Mouse (Mus musculus) ES-Bruce4 (cell line): Measurements from ENCODE around the gene Thra. TPM values are rescaled to one million over a fixed set of nuclear protein-coding genes. Genes with fewer than 3 reads are reported as not detected.
"Not testable (repeated sequence)": the region's sequence is repeated elsewhere in the genome, so short reads cannot be mapped to it uniquely, and the experiment has no call there.

ENCODE experiments used
- H3K27ac ChIP-seq: 2 replicates; pipeline ENCODE4 v1.5.1; 2012; ENCODE audit warnings: low read length, inconsistent platforms; ENCODE audit not compliant: insufficient read depth
- H3K27me3 ChIP-seq: 2 replicates; pipeline ENCODE4 v1.6.1; 2012; ENCODE audit warnings: mild to moderate bottlenecking, low read length, inconsistent platforms; ENCODE audit not compliant: control insufficient read depth, poor library complexity, insufficient read depth, severe bottlenecking
- H3K36me3 ChIP-seq: 2 replicates; pipeline ENCODE4 v1.6.1; 2012; ENCODE audit warnings: inconsistent platforms, mild to moderate bottlenecking, low read length, moderate library complexity; ENCODE audit not compliant: control insufficient read depth, poor library complexity, insufficient read depth, severe bottlenecking
- H3K4me1 ChIP-seq: one replicate; pipeline ENCODE4 v1.8.1; 2011; ENCODE audit warnings: low read length; ENCODE audit not compliant: control insufficient read depth, insufficient read depth
- H3K4me3 ChIP-seq: 2 replicates; pipeline ENCODE4 v1.5.1; 2011; ENCODE audit warnings: low read depth, mild to moderate bottlenecking, low read length
- H3K9ac ChIP-seq: 2 replicates; pipeline ENCODE4 v1.6.1; 2012; ENCODE audit warnings: low read depth, mild to moderate bottlenecking, inconsistent platforms; ENCODE audit not compliant: poor library complexity, severe bottlenecking
- H3K9me3 ChIP-seq: replicated peaks from 2 replicates; pipeline ENCODE4 v1.6.1; 2012; ENCODE audit warnings: mild to moderate bottlenecking, low read length, inconsistent platforms; ENCODE audit not compliant: control insufficient read depth, poor library complexity, insufficient read depth, severe bottlenecking
- CTCF ChIP-seq: IDR thresholded peaks from one replicate; pipeline ENCODE4 v1.8.1; 2011; ENCODE audit warnings: low read depth, low read length
- EP300 ChIP-seq: IDR thresholded peaks from 2 replicates; pipeline ENCODE4 v1.6.1; 2011; ENCODE audit warnings: low read depth, low read length; ENCODE audit not compliant: insufficient read depth
- POLR2A ChIP-seq: IDR thresholded peaks from one replicate; pipeline ENCODE4 v1.8.1; 2011; ENCODE audit warnings: low read length; ENCODE audit not compliant: insufficient read depth
- polyA plus RNA-seq: library from polyadenylated mRNA; stranded (reverse); fragments of >200 nt; gene quantifications from 2 replicates; pipeline ENCODE4 v1.2.4, GENCODE M21; 2011; ENCODE audit warnings: low read depth; ENCODE audit not compliant: missing spikeins, insufficient read depth, insufficient read length

Gene Thra
- polyA plus RNA-seq, 1 experiment = 20.7 TPM

- H3K27me3 ChIP-seq, H3K4me1 ChIP-seq, H3K9ac ChIP-seq, H3K27ac ChIP-seq, H3K4me3 ChIP-seq, H3K36me3 ChIP-seq, H3K9me3 ChIP-seq: not testable (repeated sequence)
- peak; percentile 34 for TF ChIP-seq CTCF
Observed at GRCm38 (mm10) chr11:98712009-98712408, 28.4 kb upstream of the Thra start.

DNA sequence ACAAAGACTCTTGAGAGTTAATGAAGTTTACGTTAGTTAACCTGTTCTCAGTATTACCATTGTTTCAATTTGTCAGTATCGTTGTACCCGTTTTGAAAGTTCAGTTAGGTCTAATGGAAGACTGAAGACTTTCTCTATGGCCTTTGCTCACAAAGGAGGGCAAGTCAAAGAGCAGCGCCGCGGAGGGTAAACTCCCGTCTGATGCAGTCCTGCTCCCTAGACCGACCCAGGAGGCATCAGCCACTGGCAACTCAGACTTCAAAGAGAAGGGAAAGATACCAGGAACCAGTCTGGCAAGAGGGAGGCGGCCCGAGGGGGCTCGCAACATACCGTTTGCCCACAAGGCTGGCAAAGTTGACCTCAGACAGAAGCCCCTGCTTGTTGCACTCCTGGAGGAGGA lies 26.7 kb upstream of the Thra start:
- Histone ChIP-seq H3K36me3 (no peaks in the 10 kb centered on the region; the same call in 1 of the 2 replicates), H3K4me1 (no peaks in the 10 kb centered on the region), H3K27me3 (no peaks in the 10 kb centered on the region), H3K9me3 (no peaks in the 10 kb centered on the region), H3K9ac (no peak overlapping the region), H3K4me3 (no peak overlapping the region), H3K27ac (no peak overlapping the region)
- TF ChIP-seq EP300 = no peak
- TF ChIP-seq POLR2A = no peak
- no peak for TF ChIP-seq CTCF

DNA sequence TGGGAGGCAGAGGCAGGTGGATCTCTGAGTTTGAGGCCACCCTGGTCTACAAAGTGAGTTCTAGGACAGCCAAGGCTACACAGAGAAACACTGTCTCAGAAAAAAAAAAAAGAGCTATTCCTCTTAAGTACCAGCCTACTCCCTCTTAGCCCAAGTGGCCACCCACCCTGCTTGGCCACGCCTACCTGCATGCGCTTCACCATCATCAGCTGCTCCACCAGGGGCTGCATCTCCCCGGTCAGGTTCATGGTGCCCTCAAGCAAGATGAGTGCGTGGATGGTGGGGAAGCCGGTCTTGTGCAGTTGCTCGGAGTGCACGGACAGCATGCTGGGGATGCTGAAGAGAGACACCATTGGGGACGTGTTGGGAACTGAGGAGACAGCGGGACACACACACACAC lies 24.5 kb upstream of the Thra start:
- peaks cover 2% of the 10 kb centered on the region for H3K4me1 ChIP-seq
- H3K4me3 ChIP-seq = no peak overlapping the region
- H3K27me3 ChIP-seq = no peaks in the 10 kb centered on the region
- no peak for TF ChIP-seq EP300
- TF ChIP-seq CTCF = no peak
- TF ChIP-seq POLR2A = no peak
- no peaks in the 10 kb centered on the region for H3K9me3 ChIP-seq
- no peak overlapping the region for H3K27ac ChIP-seq
- no peaks in the 10 kb centered on the region; the same call in 1 of the 2 replicates for H3K36me3 ChIP-seq
- no peak overlapping the region for H3K9ac ChIP-seq

GRCm38 (mm10) chr11:98717904-98718303 lies 22.5 kb upstream of the Thra start:
- Histone ChIP-seq H3K27me3 (no peaks in the 10 kb centered on the region), H3K36me3 (no peaks in the 10 kb centered on the region; the same call in 1 of the 2 replicates), H3K9me3 (no peaks in the 10 kb centered on the region), H3K4me3 (no peak overlapping the region), H3K27ac (no peak overlapping the region), H3K4me1 (peaks cover 2% of the 10 kb centered on the region), H3K9ac (no peak overlapping the region)
- peak; percentile 91 for TF ChIP-seq CTCF
- TF ChIP-seq EP300 = no peak
- TF ChIP-seq POLR2A = no peak

DNA sequence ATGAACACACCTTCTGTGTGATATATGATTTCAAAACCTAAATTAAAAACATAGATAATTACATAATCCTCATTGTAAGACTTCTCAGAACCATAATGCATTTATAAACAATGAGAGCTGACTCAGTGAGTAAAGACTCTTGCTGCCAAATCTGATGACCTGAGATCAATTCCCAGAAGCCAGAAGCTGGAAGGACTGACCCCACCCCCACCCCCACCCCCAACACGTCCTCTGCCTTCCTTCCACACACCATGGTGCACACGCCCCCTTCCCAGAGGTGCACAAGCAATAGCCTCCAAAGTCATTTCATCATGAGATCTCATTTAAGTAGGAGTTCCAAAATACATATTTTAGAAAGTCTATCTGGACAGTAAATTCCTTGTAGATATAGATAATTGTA lies 19.7 kb upstream of the Thra start:
- Histone ChIP-seq H3K4me1 (peaks cover 2% of the 10 kb centered on the region), H3K9me3 (no peaks in the 10 kb centered on the region), H3K4me3 (no peak overlapping the region), H3K9ac (no peak overlapping the region), H3K27me3 (no peaks in the 10 kb centered on the region), H3K36me3 (0 out of 2 replicates have a peak, but pooled peaks cover 2% of the 10 kb centered on the region), H3K27ac (no peak overlapping the region)
- TF ChIP-seq CTCF (no peak), EP300 (no peak), POLR2A (no peak)

- Histone ChIP-seq H3K9me3 (no peaks in the 10 kb centered on the region), H3K4me3 (no peak overlapping the region), H3K4me1 (peaks cover 2% of the 10 kb centered on the region), H3K36me3 (0 out of 2 replicates have a peak, but pooled peaks cover 2% of the 10 kb centered on the region), H3K27me3 (no peaks in the 10 kb centered on the region), H3K27ac (no peak overlapping the region), H3K9ac (no peak overlapping the region)
- TF ChIP-seq EP300 = no peak
- no peak for TF ChIP-seq POLR2A
- TF ChIP-seq CTCF = no peak
Observed at GRCm38 (mm10) chr11:98721458-98722226, 18.8 kb upstream of the Thra start.
